Mouse (Mus musculus) E14TG2a.4 (cell line): ENCODE measurements around the gene Rrbp1.

Experiments used
- CTCF ChIP-seq: conservative IDR thresholded peaks from 2 replicates; pipeline ENCODE4 v1.5.1; 2014; ENCODE audit warnings: low read length
- NANOG ChIP-seq: IDR thresholded peaks from 2 replicates; pipeline ENCODE4 v1.6.1; 2014; ENCODE audit warnings: borderline replicate concordance, low read length, mixed read lengths
- POU5F1 ChIP-seq: IDR thresholded peaks from 2 replicates; pipeline ENCODE4 v1.6.1; 2014; ENCODE audit warnings: low read length, borderline replicate concordance

- TF ChIP-seq CTCF (no peak), NANOG (no peak), POU5F1 (no peak)
Observed at GRCm38 (mm10) chr2:144015861-144016260, 4.8 kb upstream of the Rrbp1 start.
